Mouse (Mus musculus) gastrocnemius, postnatal 14 days (tissue): ENCODE results near the gene Mdh1b. TPM values are rescaled to one million over a fixed set of nuclear protein-coding genes. Genes with fewer than 3 reads are reported as not detected.
A peak's percentile ranks its signal among the peaks of the same experiment; 100 is the strongest.

Experiments
- DNase-seq: peaks from one replicate; pipeline ENCODE4 v3.0.0; 2021; ENCODE audit warnings: mixed read lengths
- intact Hi-C: fragments of 180-260 bp; cut with DNase I; formaldehyde crosslinking; loops from one replicate; pipeline ENCODE4 v1.15.1; 2025; ENCODE audit warnings: low total_unique reads
- total RNA-seq, 2 experiments: library from RNA; stranded (reverse); gene quantifications; 2 replicates each; pipeline ENCODE4 v1.2.3; 2021

Mdh1b gene
- total RNA-seq, 2 experiments from 2014 or later, result not detected

DNA sequence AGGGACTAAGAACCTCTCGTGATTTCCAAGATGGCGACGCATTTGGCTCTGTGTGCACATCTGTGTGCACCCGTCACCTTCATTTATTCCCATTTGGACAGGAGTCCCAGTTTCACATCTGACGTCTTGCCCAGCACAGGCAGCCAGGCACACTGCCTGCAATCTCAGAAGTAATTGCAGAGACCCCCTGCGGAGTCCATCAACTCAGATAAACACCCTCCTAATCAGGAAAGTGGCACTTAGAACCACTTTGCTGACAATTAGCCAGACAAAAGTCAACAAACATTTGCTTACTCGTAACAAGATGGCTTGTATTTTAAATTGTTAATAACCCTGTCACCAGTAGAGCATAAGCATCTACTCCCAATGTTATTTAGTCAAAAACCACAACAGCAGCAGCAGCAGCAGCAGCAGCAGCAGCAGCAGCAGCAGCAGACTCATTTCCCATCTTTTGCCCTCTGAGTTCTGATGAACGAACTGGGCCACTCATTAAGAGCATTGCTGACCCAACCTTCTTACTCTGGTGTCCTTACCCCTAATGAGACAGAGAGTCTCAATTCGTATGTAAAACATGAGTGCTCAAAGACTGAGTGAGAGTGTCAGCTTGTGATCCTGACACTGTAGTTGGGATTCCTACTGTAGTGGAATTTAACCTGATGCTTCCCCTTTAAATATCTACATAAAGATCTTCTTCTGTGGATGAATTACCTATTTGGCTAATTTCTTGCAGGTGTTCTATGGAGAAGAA, 62.7 kb downstream of the Mdh1b start:
- intact Hi-C loops, result loop anchor here (5.0 to 10.0 kb wide), 2 partner anchors 287 to 780 kb away; no protein-coding TSS in a partner anchor

DNA sequence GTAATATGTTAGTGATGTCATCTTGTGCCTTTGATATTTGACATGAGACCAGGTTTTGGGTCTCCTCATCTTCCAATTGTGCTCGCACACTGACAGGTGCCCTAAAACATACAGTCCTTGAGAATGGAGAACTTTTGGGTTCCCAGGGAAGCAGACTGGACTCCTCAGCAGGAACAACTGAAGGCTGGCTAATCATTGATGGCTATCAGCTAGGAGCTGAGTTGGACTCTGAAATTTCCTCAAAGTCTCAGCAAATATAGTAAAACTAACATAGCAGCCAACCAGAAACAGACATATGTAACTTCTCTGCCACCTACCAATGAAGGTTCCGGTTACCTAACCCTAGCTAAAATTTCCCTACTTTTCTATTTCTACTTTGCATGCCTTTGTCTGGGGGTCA, 64.0 kb downstream of the Mdh1b start:
- no peak for DNase-seq
- intact Hi-C loops, result loop anchor here (5.0 to 10.0 kb wide), 2 partner anchors 289 to 781 kb away; no protein-coding TSS in a partner anchor

More for the DNA sequence above, 62.7 kb downstream of the Mdh1b start:
- DNase-seq, result no peak

DNA sequence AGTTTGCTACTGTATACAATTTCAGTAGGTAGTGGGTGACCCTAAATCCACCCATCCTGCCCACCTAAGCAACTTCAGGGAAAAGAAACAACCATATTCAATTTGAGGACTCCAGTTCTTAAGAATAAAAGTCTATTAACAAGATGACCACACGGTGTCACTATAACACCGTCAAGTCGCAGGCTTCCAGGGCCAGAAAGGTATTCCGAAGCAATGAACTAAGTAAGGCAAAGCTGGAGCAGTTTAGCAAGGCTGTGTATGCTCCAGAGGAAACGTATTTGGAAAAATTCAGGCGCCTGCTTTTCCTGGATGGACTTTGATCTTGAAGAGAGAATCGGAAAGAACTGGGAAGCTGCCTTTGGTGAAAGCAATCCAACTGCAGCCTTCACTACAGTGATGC, 70.5 kb downstream of the Mdh1b start:
- peak; percentile 8 for DNase-seq
- intact Hi-C loops, result loop anchor here (10.0 kb wide), 1 partner anchor 1345 kb away; no protein-coding TSS in a partner anchor

DNA sequence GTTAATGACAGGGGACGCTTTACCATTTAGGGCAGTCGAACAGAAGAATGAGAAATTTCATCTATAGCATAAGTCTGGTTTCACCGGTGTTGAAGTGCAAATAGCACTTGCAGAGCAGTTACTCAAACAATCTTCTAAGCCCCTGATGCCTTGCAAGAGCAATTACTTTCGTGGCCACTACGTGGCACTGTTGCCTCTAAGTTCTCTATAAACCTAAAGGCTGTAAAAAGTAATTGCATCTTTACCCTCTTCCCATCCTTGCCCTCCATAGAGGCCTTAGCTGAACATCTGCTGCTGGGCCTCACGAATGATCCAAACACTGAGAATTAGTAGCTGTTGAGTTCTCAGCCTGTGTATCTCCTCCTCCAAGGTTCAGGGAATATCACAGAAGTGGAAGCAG, 72.1 kb downstream of the Mdh1b start:
- peak; percentile 25 for DNase-seq
- intact Hi-C loops, result loop anchor here (10.0 kb wide), 1 partner anchor 1347 kb away; no protein-coding TSS in a partner anchor

Other genes with a start within 250 kb of the Mdh1b start
- gene Gm39653, start 114.3 kb downstream of the Mdh1b start, total RNA-seq, result not detected
- not detected for gene Dytn, start 43.4 kb downstream of the Mdh1b start, total RNA-seq
- 10 to 100 TPM; 12.5 to 17.2 TPM for gene Fastkd2, start 296 bp upstream of the Mdh1b start, total RNA-seq
- not detected for gene 4933402D24Rik, start 38.9 kb upstream of the Mdh1b start, total RNA-seq